Mouse (Mus musculus): ENCODE measurements around the gene Snx5. TPM values are rescaled to one million over a fixed set of nuclear protein-coding genes. Genes with fewer than 3 reads are reported as not detected.
A peak's percentile ranks its signal among the peaks of the same experiment; 100 is the strongest.

Gene Snx5
- total and polyA plus RNA-seq, 3 experiments: 136 to 835 (median 213) TPM

GRCm38 (mm10) chr2:144265120-144265488 is 5.6 kb downstream of the Snx5 start:
- Histone ChIP-seq H3K27me3 (ENCODE audit: control insufficient read depth in 1 of 2, insufficient read depth in 2 of 2, low read length in 2 of 2) (no peaks in the 10 kb centered on the region), H3K4me1 (ENCODE audit: control insufficient read depth in 1 of 2, insufficient read depth in 2 of 2, low read length in 2 of 2) (peaks cover 4 to 16% of the 10 kb centered on the region in 2 experiments), H3K9ac (ENCODE audit: control insufficient read depth, low read depth, low read length, poor library complexity, severe bottlenecking) (peak overlapping the region; percentile 57), H3K27ac (ENCODE audit: control insufficient read depth, low read depth, low read length) (no peak overlapping the region), H3K4me3 (ENCODE audit: control insufficient read depth in 1 of 2, insufficient read depth in 1 of 2, low read depth in 2 of 2, low read length in 2 of 2) (peak overlapping the region in 1 of 2 experiments; percentile 20; a peak in 3 of 4 replicates), H3K9me3 (replicated peaks; ENCODE audit: insufficient read depth, low read length) (no peaks in the 10 kb centered on the region), H3K36me3 (ENCODE audit: control insufficient read depth in 1 of 2, insufficient read depth in 2 of 2, low read length in 2 of 2) (peaks cover 31 to 66% of the 10 kb centered on the region in 2 experiments), H3K79me2 (ENCODE audit: control insufficient read depth, insufficient read depth, low read length, poor library complexity) (peaks cover 93% of the 10 kb centered on the region)
- peak; percentile 45; the same call in 1 of the 2 replicates for TF ChIP-seq MAFK (IDR thresholded peaks at IDR 0.05; ENCODE audit: borderline replicate concordance, low read depth, low read length)
- TF ChIP-seq USF1 (IDR thresholded peaks at IDR 0.05; ENCODE audit: low read depth, low read length): no peak
- no peak for DNase-seq (ENCODE audit: low read depth, low spot score)

- Histone ChIP-seq H3K36me3 (ENCODE audit: control insufficient read depth in 1 of 2, insufficient read depth in 2 of 2, low read length in 2 of 2) (peaks cover 31 to 66% of the 10 kb centered on the region in 2 experiments), H3K27ac (ENCODE audit: control insufficient read depth, low read depth, low read length) (peak overlapping the region; percentile 37; the same call in 1 of the 2 replicates), H3K79me2 (ENCODE audit: control insufficient read depth, insufficient read depth, low read length, poor library complexity) (peaks cover 89% of the 10 kb centered on the region), H3K27me3 (ENCODE audit: control insufficient read depth in 1 of 2, insufficient read depth in 2 of 2, low read length in 2 of 2) (no peaks in the 10 kb centered on the region), H3K9ac (ENCODE audit: control insufficient read depth, low read depth, low read length, poor library complexity, severe bottlenecking) (peak overlapping the region; percentile 57), H3K4me1 (ENCODE audit: control insufficient read depth in 1 of 2, insufficient read depth in 2 of 2, low read length in 2 of 2) (peaks cover 4 to 16% of the 10 kb centered on the region in 2 experiments), H3K4me3 (ENCODE audit: control insufficient read depth in 1 of 2, insufficient read depth in 1 of 2, low read depth in 2 of 2, low read length in 2 of 2) (peak overlapping the region; percentile 20 to 21; a peak in 3 of 4 replicates), H3K9me3 (replicated peaks; ENCODE audit: insufficient read depth, low read length) (no peaks in the 10 kb centered on the region)
- TF ChIP-seq ZC3H11A (IDR thresholded peaks at IDR 0.05; ENCODE audit: low read depth, low read length) (no peak), MAX (IDR thresholded peaks at IDR 0.05; ENCODE audit: low read length) (0 out of 2 replicates have a peak, but pooled peaks have one; percentile 19)
- DNase-seq (ENCODE audit: low read depth, low spot score): no peak
These were observed 6.1 kb downstream of the Snx5 start for GRCm38 (mm10) chr2:144264398-144265119.

DNA sequence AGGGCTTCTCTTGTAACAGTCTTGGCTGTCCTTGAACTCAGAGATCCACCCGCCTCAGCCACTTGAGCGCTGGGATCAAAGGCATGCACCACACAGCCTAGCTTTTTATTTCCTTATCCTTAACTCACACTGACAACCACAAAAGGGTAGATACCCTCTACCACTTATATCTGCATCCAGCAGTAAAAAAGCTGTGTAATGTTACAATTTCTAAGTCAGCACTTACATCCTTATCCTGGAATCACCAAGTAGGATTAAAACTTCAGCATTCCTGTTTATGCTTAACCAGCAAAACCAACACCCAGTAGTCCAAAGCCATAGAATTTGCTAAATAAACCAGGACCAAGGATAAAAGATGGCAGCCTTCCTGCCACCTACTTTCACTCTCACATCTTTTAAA is 7.9 kb downstream of the Snx5 start:
- no peaks in the 10 kb centered on the region for H3K9me3 ChIP-seq (replicated peaks; ENCODE audit: insufficient read depth, low read length)
- H3K4me1 ChIP-seq (ENCODE audit: control insufficient read depth in 1 of 2, insufficient read depth in 2 of 2, low read length in 2 of 2): peaks cover 4 to 16% of the 10 kb centered on the region in 2 experiments
- no peak overlapping the region for H3K4me3 ChIP-seq (ENCODE audit: control insufficient read depth in 1 of 2, insufficient read depth in 1 of 2, low read depth in 2 of 2, low read length in 2 of 2)
- no peak for DNase-seq (ENCODE audit: low read depth, low spot score)
- peaks cover 73% of the 10 kb centered on the region for H3K79me2 ChIP-seq (ENCODE audit: control insufficient read depth, insufficient read depth, low read length, poor library complexity)
- H3K27ac ChIP-seq (ENCODE audit: control insufficient read depth, low read depth, low read length): no peak overlapping the region
- no peak overlapping the region for H3K9ac ChIP-seq (ENCODE audit: control insufficient read depth, low read depth, low read length, poor library complexity, severe bottlenecking)
- peaks cover 38 to 64% of the 10 kb centered on the region in 2 experiments for H3K36me3 ChIP-seq (ENCODE audit: control insufficient read depth in 1 of 2, insufficient read depth in 2 of 2, low read length in 2 of 2)
- TF ChIP-seq TBP (IDR thresholded peaks at IDR 0.05; ENCODE audit: low read depth, low read length) (no peak), ETS1 (IDR thresholded peaks at IDR 0.05; ENCODE audit: low read depth, low read length) (peak; percentile 64), EP300 (IDR thresholded peaks at IDR 0.05; ENCODE audit: low read depth in 1 of 2, low read length in 2 of 2) (peak in 1 of 2 experiments; percentile 45; a peak in 1 of 4 replicates), ZNF384 (IDR thresholded peaks at IDR 0.05; ENCODE audit: low read depth, low read length) (no peak), MAFK (IDR thresholded peaks at IDR 0.05; ENCODE audit: borderline replicate concordance, low read depth, low read length) (peak; percentile 86), SIN3A (IDR thresholded peaks at IDR 0.05; ENCODE audit: low read length) (0 out of 2 replicates have a peak, but pooled peaks have one; percentile 50), TCF12 (IDR thresholded peaks at IDR 0.05; ENCODE audit: low read depth, low read length) (peak; percentile 32; the same call in 1 of the 2 replicates), GATA1 (IDR thresholded peaks at IDR 0.05; ENCODE audit: low read depth, low read length) (peak; percentile 51), POLR2A (IDR thresholded peaks at IDR 0.05; ENCODE audit: control insufficient read depth in 1 of 2, insufficient read depth in 1 of 2, low read depth in 1 of 2, low read length in 2 of 2, poor library complexity in 1 of 2) (peak in 1 of 2 experiments; percentile 42; a peak in 1 of 4 replicates), TAL1 (IDR thresholded peaks at IDR 0.05; ENCODE audit: low read length) (peak; percentile 40; the same call in 1 of the 2 replicates), MYC (IDR thresholded peaks at IDR 0.05; ENCODE audit: low read depth, low read length) (no peak), CHD1 (IDR thresholded peaks at IDR 0.05; ENCODE audit: low read depth, low read length) (no peak)
- H3K27me3 ChIP-seq (ENCODE audit: control insufficient read depth in 1 of 2, insufficient read depth in 2 of 2, low read length in 2 of 2): no peaks in the 10 kb centered on the region
